Mouse (Mus musculus): ENCODE measurements at regions not wholly inside any gene's neighbourhood (a gene's known extent, or its start where the extent isn't known, plus 50 kb on each side); places are given as distances from the start of the nearest gene placed in this dataset.

DNA sequence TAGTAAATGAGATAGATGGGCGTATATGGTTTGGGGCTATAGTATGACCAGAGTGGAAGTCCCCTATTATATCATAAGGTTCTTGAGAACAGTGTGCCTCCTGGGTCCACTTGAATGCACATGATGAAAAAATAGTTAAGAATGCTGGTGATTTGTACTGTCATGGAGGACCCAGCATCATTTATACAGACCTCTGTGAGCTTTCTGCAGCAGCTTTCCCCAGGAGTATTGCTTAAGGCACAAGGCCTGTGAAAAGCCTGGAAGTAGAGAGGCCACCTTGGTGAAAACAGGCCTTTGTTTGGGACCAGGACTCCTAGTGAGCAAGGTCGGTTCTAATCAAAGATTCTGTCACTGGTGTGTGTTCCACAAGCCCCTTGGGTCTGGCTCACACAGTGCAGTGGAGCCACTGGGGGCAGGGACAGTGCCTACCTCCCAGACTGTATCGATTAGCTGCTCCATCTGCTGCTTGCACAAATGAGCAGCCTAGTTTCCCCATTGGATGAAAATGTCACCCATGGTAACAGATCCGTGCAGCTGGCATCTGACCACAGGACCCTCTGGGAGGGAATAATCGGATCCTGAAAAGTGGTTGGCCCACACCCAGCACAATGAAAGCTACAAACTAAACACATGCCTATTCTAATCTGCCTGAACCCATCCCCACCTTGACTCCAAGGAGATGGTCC is 274.2 kb upstream of the Clint1 start:
- Histone ChIP-seq H3K9ac (ENCODE audit: low read length) (no peak overlapping the region), H3K4me1 (ENCODE audit: control insufficient read depth, insufficient read depth, low read length) (0 out of 2 replicates have a peak, but pooled peaks cover 3% of the 10 kb centered on the region), H3K36me3 (ENCODE audit: control insufficient read depth, insufficient read depth, low read length) (no peaks in the 10 kb centered on the region), H3K27me3 (ENCODE audit: control insufficient read depth, insufficient read depth, low read length) (no peaks in the 10 kb centered on the region), H3K9me3 (ENCODE audit: control insufficient read depth, low read length) (no peaks in the 10 kb centered on the region), H3K27ac (replicated peaks; ENCODE audit: low read depth, low read length) (no peak overlapping the region), H3K4me3 (ENCODE audit: low read depth, low read length) (no peak overlapping the region), H3K4me2 (ENCODE audit: low read depth, severe bottlenecking) (no peak overlapping the region)
- DNase-seq (ENCODE audit: low spot score) (peak; percentile 34), ATAC-seq (ENCODE audit: insufficient number of reproducible peaks, low FRiP score, low TSS enrichment, low read depth) (no peak)
- 45% methylated on average over 5 of the region's 5 CpGs for WGBS

DNA sequence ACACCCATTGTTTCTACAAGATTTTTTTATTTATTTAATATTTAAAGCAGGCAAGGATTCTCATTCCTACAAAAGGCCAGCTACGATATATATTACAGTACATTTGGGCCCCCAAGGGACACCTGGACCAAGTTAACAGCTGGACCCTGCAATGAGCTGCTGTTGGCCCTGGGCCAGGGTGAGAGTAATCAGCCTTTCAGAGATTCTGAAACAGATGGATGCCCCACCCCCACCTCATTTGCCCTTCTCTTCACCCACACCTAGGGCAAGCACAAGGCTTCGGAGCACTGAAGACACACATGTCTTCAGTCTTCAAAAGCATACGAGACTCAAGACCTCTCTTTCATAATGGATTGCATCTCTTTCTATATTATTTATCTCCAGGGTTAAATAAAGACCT is 259.5 kb upstream of the Clint1 start:
- ATAC-seq (ENCODE audit: insufficient number of reproducible peaks, low FRiP score, low TSS enrichment, low read depth) (no peak; the same call in 1 of the 2 replicates), DNase-seq (ENCODE audit: low spot score) (peak; percentile 54)
- Histone ChIP-seq H3K27me3 (ENCODE audit: control insufficient read depth, insufficient read depth, low read length) (no peaks in the 10 kb centered on the region), H3K9me3 (ENCODE audit: control insufficient read depth, low read length) (no peaks in the 10 kb centered on the region), H3K4me1 (ENCODE audit: control insufficient read depth, insufficient read depth, low read length) (peaks cover 20% of the 10 kb centered on the region), H3K9ac (ENCODE audit: low read length) (no peak overlapping the region), H3K4me3 (ENCODE audit: low read depth, low read length) (no peak overlapping the region), H3K4me2 (ENCODE audit: low read depth, severe bottlenecking) (no peak overlapping the region; the same call in 1 of the 2 replicates), H3K27ac (replicated peaks; ENCODE audit: low read depth, low read length) (peak overlapping the region; percentile 48), H3K36me3 (ENCODE audit: control insufficient read depth, insufficient read depth, low read length) (no peaks in the 10 kb centered on the region)
- WGBS: 22% methylated on average over 3 of the region's 3 CpGs

DNA sequence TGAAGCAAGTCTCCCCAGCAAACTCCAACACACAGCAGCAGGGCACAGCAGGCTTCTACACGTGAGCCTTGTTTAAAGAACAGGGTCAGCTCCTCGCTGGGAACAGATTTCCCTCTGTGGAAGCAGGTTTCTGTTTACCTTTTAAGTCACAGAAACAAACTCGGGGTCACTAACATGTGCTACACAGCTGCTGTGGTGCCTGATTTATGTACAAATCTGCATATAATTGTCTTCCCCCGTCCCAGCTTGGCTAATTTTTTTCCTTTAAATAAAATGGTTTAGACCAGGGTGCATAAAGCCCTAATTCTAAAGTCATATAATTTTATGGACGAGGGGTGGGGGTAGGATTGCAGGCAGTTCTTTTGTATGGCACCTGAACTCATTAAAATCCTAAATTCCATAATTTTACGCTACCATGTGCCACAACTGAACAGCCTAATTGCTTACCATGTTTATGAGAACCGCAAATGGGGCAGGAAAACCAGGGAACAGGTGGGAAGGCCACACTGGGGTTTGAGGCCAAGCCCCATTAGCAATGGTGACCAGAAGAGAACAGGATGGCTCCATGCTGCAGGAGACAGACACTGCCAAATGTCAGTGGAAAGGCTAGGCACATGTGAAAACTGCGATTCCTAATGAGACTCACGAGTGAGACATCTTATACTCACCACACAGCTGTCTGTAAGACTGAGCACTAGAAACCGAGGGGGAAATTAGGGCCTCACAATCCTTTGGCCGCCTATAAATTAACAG is 258.8 kb upstream of the Clint1 start:
- 16% methylated on average over 11 of the region's 11 CpGs for WGBS
- H3K4me1 ChIP-seq (ENCODE audit: control insufficient read depth, insufficient read depth, low read length): peaks cover 23% of the 10 kb centered on the region
- H3K9ac ChIP-seq (ENCODE audit: low read length): no peak overlapping the region
- no peak overlapping the region for H3K4me3 ChIP-seq (ENCODE audit: low read depth, low read length)
- no peaks in the 10 kb centered on the region for H3K36me3 ChIP-seq (ENCODE audit: control insufficient read depth, insufficient read depth, low read length)
- H3K27me3 ChIP-seq (ENCODE audit: control insufficient read depth, insufficient read depth, low read length): no peaks in the 10 kb centered on the region
- ATAC-seq (ENCODE audit: insufficient number of reproducible peaks, low FRiP score, low TSS enrichment, low read depth): peak; percentile 65
- H3K4me2 ChIP-seq (ENCODE audit: low read depth, severe bottlenecking): no peak overlapping the region; the same call in 1 of the 2 replicates
- peak overlapping the region; percentile 65 for H3K27ac ChIP-seq (replicated peaks; ENCODE audit: low read depth, low read length)
- no peaks in the 10 kb centered on the region for H3K9me3 ChIP-seq (ENCODE audit: control insufficient read depth, low read length)
- DNase-seq (ENCODE audit: low spot score): peak; percentile 72

DNA sequence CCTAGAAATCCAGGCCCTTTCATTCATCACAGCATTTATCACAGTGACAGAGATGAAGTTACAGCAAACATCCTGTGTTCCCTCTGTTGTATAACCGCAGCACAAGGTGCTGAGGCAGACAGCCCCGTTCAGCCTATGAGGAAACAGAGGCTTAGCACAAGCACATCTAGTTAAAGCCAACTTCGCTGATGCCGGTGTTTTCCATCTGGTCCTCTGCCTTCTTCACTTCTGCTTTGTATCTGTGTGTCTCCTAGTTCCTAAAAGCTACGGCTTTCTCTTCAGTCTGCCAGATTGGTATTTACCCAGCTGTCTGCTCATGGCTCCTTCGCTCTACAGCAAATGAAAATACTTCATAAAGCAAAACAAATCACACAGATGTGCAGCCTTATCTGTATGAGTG is 256.5 kb upstream of the Clint1 start:
- no peaks in the 10 kb centered on the region for H3K36me3 ChIP-seq (ENCODE audit: control insufficient read depth, insufficient read depth, low read length)
- no peak for ATAC-seq (ENCODE audit: insufficient number of reproducible peaks, low FRiP score, low TSS enrichment, low read depth)
- no peak overlapping the region for H3K9ac ChIP-seq (ENCODE audit: low read length)
- no peak for DNase-seq (ENCODE audit: low spot score)
- H3K27me3 ChIP-seq (ENCODE audit: control insufficient read depth, insufficient read depth, low read length): no peaks in the 10 kb centered on the region
- H3K4me1 ChIP-seq (ENCODE audit: control insufficient read depth, insufficient read depth, low read length): peaks cover 26% of the 10 kb centered on the region
- no peak overlapping the region for H3K4me2 ChIP-seq (ENCODE audit: low read depth, severe bottlenecking)
- no peak overlapping the region for H3K27ac ChIP-seq (replicated peaks; ENCODE audit: low read depth, low read length)
- H3K4me3 ChIP-seq (ENCODE audit: low read depth, low read length): no peak overlapping the region
- H3K9me3 ChIP-seq (ENCODE audit: control insufficient read depth, low read length): no peaks in the 10 kb centered on the region
- 79% methylated on average over 6 of the region's 6 CpGs for WGBS

DNA sequence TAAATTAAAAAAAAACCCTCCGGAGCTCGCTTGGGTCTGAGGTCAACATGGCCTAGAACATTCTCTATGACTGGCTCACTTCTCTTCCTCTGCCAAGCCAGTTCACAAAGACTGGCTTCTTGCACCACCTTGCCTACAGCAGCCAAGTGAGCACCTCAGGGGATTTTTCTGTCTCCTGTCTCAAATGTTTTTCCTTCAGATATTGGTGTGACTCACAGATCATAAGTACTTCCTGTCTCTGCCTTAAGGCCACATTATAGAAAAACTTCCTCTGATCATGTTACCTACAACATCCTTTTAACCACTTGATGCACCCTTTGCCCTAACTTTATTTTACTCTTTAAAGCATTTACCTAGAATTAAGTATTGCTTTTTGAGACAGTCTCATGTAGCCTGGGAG is 230.0 kb upstream of the Clint1 start:
- H3K9me3 ChIP-seq (ENCODE audit: control insufficient read depth, low read length): no peaks in the 10 kb centered on the region
- no peak overlapping the region for H3K4me2 ChIP-seq (ENCODE audit: low read depth, severe bottlenecking)
- no peaks in the 10 kb centered on the region for H3K4me1 ChIP-seq (ENCODE audit: control insufficient read depth, insufficient read depth, low read length)
- no peak overlapping the region for H3K27ac ChIP-seq (replicated peaks; ENCODE audit: low read depth, low read length)
- H3K36me3 ChIP-seq (ENCODE audit: control insufficient read depth, insufficient read depth, low read length): no peaks in the 10 kb centered on the region
- H3K9ac ChIP-seq (ENCODE audit: low read length): no peak overlapping the region
- H3K27me3 ChIP-seq (ENCODE audit: control insufficient read depth, insufficient read depth, low read length): no peaks in the 10 kb centered on the region
- DNase-seq (ENCODE audit: low spot score) (peak; percentile 5), ATAC-seq (ENCODE audit: insufficient number of reproducible peaks, low FRiP score, low TSS enrichment, low read depth) (no peak)
- no peak overlapping the region for H3K4me3 ChIP-seq (ENCODE audit: low read depth, low read length)
- WGBS: 93% methylated on average over 2 of the region's 2 CpGs

DNA sequence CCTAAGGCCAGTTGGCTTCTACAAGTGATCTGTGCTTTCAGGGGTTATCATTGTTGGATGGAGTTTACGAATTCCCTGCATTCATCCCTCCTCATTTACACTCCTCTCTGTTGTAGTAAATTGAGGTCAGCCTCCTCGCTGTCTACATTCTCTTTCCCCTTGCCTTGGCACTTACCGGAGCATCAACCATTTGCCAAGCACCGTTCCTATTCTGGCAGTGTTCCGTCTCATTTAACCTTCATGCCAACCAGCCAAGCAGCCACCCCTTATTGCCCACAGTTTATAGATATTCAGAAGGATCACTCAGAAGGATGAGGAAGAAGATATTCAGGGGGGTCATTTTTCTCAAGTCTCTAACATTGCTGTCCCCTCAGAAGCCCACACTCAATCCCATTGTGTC is 229.2 kb upstream of the Clint1 start:
- Histone ChIP-seq H3K4me3 (ENCODE audit: low read depth, low read length) (no peak overlapping the region), H3K27ac (replicated peaks; ENCODE audit: low read depth, low read length) (no peak overlapping the region), H3K9me3 (ENCODE audit: control insufficient read depth, low read length) (no peaks in the 10 kb centered on the region), H3K4me2 (ENCODE audit: low read depth, severe bottlenecking) (no peak overlapping the region), H3K27me3 (ENCODE audit: control insufficient read depth, insufficient read depth, low read length) (no peaks in the 10 kb centered on the region), H3K4me1 (ENCODE audit: control insufficient read depth, insufficient read depth, low read length) (no peaks in the 10 kb centered on the region), H3K36me3 (ENCODE audit: control insufficient read depth, insufficient read depth, low read length) (no peaks in the 10 kb centered on the region), H3K9ac (ENCODE audit: low read length) (no peak overlapping the region)
- WGBS: 94% methylated on average over 5 of the region's 5 CpGs
- ATAC-seq (ENCODE audit: insufficient number of reproducible peaks, low FRiP score, low TSS enrichment, low read depth): no peak
- DNase-seq (ENCODE audit: low spot score): peak; percentile 8

DNA sequence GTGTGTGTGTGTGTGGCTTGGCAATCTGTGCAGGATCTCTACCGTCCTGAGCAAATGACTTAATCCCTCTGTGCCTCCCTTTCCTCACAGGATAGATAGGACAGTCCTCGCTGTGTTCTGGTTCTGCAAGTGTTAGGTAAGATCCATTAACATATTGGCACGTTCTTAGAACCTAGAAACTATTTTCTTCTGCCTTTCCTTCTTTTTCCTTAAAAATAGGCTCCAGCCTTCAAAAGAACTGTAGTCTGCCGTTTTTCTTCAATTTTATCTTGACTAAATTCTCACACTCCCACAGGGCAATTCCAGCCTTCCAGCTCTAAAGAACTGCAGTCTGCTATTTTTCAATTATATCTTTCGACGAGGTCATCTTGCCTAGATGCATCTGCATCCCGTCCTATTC is 227.6 kb upstream of the Clint1 start:
- Histone ChIP-seq H3K4me2 (ENCODE audit: low read depth, severe bottlenecking) (no peak overlapping the region), H3K4me3 (ENCODE audit: low read depth, low read length) (no peak overlapping the region), H3K9ac (ENCODE audit: low read length) (no peak overlapping the region), H3K27me3 (ENCODE audit: control insufficient read depth, insufficient read depth, low read length) (no peaks in the 10 kb centered on the region), H3K4me1 (ENCODE audit: control insufficient read depth, insufficient read depth, low read length) (no peaks in the 10 kb centered on the region), H3K9me3 (ENCODE audit: control insufficient read depth, low read length) (no peaks in the 10 kb centered on the region), H3K27ac (replicated peaks; ENCODE audit: low read depth, low read length) (no peak overlapping the region), H3K36me3 (ENCODE audit: control insufficient read depth, insufficient read depth, low read length) (no peaks in the 10 kb centered on the region)
- DNase-seq (ENCODE audit: low spot score): peak; percentile 4
- no peak for ATAC-seq (ENCODE audit: insufficient number of reproducible peaks, low FRiP score, low TSS enrichment, low read depth)
- 75% methylated on average over 7 of the region's 7 CpGs for WGBS

DNA sequence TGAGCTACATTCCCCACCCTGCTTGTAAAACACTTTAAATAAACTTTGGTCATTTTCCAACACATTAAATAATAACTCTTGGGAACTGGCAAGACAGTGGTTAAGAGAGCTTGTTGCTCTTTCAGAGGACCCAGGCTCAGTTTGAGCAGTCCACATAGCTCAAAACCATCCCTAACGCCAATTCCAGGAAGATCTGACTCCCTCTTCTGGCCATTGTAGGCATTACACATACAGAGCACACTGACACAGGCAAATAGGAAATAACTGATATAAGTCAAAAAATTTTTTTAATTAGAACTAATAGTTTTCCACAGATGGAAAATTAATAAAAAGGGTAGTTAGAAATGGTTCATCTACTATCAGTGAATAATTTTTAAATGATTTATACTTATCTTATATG is 222.6 kb upstream of the Clint1 start:
- Histone ChIP-seq H3K4me1 (ENCODE audit: control insufficient read depth, insufficient read depth, low read length) (0 out of 2 replicates have a peak, but pooled peaks cover 3% of the 10 kb centered on the region), H3K4me2 (ENCODE audit: low read depth, severe bottlenecking) (no peak overlapping the region), H3K27ac (replicated peaks; ENCODE audit: low read depth, low read length) (no peak overlapping the region), H3K4me3 (ENCODE audit: low read depth, low read length) (no peak overlapping the region), H3K9me3 (ENCODE audit: control insufficient read depth, low read length) (no peaks in the 10 kb centered on the region), H3K27me3 (ENCODE audit: control insufficient read depth, insufficient read depth, low read length) (no peaks in the 10 kb centered on the region), H3K9ac (ENCODE audit: low read length) (no peak overlapping the region), H3K36me3 (ENCODE audit: control insufficient read depth, insufficient read depth, low read length) (no peaks in the 10 kb centered on the region)
- ATAC-seq (ENCODE audit: insufficient number of reproducible peaks, low FRiP score, low TSS enrichment, low read depth): no peak
- peak; percentile 21 for DNase-seq (ENCODE audit: low spot score)
- 23% methylated on average over 1 of the region's 1 CpGs for WGBS
